Mouse (Mus musculus) heart, postnatal 0 days (tissue): ENCODE measurements around the gene Prkcsh.

Experiments
- CTCF ChIP-seq: IDR thresholded peaks from 2 replicates; pipeline ENCODE4 v1.5.1; 2016; ENCODE audit warnings: antibody characterized with exemption, control low read depth, low read depth
- EP300 ChIP-seq: IDR thresholded peaks from 2 replicates; pipeline ENCODE4 v1.6.1; 2016; ENCODE audit warnings: antibody characterized with exemption, low read depth

GRCm38 (mm10) chr9:22004546-22004945, 1.9 kb downstream of the Prkcsh start:
- no peak for TF ChIP-seq CTCF
- TF ChIP-seq EP300: no peak
